Mouse (Mus musculus): ENCODE data around the gene Vmn1r121.
"Not testable (repeated sequence)": the region's sequence is repeated elsewhere in the genome, so short reads cannot be mapped to it uniquely, and the experiment has no call there.

Gene Vmn1r121

GRCm38 (mm10) chr7:21098413-21098812 is at the start of gene Vmn1r121:
TSS of gene Vmn1r121 (minus strand) at chr7:21098513.
- DNase-seq (ENCODE audit: low spot score) = not testable (repeated sequence)

GRCm38 (mm10) chr7:21134028-21134427 is 35.7 kb upstream of the Vmn1r121 start, which contains the start of gene Vmn1r122:
TSS of gene Vmn1r122 (minus strand) at chr7:21134128.
- DNase-seq (ENCODE audit: low spot score) = not testable (repeated sequence)

- DNase-seq (ENCODE audit: low spot score) = not testable (repeated sequence)
Measured at GRCm38 (mm10) chr7:21053684-21054083, 44.6 kb downstream of the Vmn1r121 start, which contains the start of gene Vmn1r120. TSS of gene Vmn1r120 (minus strand) at chr7:21053784.
